Mouse (Mus musculus) neural tube, embryonic 11.5 days (tissue): Measurements from ENCODE around the gene Ddi1. TPM values are rescaled to one million over a fixed set of nuclear protein-coding genes. Genes with fewer than 3 reads are reported as not detected.

Experiments used
- polyA plus RNA-seq: library from polyadenylated mRNA; unstranded; fragments of >200 nt; fragmentation: Nextera tagmentation; extraction: Ambion mirVana; gene quantifications from 2 replicates; pipeline ENCODE4 v1.2.1, GENCODE M21; 2014

The Ddi1 gene
- polyA plus RNA-seq, 1 experiment from 2014 or later = 0.04 TPM

Other genes with a start within 250 kb of the Ddi1 start
- 3.6 and 4.2 TPM in 2 replicates for gene Pdgfd, start 101.3 kb downstream of the Ddi1 start, polyA plus RNA-seq